Mouse (Mus musculus) heart, postnatal 36 days (tissue): Measurements from ENCODE around the gene Tgfbr3. TPM values are rescaled to one million over a fixed set of nuclear protein-coding genes. Genes with fewer than 3 reads are reported as not detected.
"Not testable (repeated sequence)": the region's sequence is repeated elsewhere in the genome, so short reads cannot be mapped to it uniquely, and the experiment has no call there.

Experiments used
- DNase-seq, 2 experiments: peaks; one replicate each; pipeline ENCODE4 v3.0.0; 2021 to 2022
- intact Hi-C: fragments of 180-260 bp; cut with DNase I; formaldehyde crosslinking; loops from one replicate; pipeline ENCODE4 v1.15.1; 2025
- total RNA-seq, 2 experiments: library from RNA; stranded (reverse); gene quantifications; 2 replicates each; pipeline ENCODE4 v1.2.3; 2021

Gene Tgfbr3
- total RNA-seq, 2 experiments from 2014 or later = 53.5 to 54.2 TPM

- no peak for DNase-seq
- intact Hi-C loops = no loop called here
Measured at GRCm38 (mm10) chr5:107248732-107249131, 40.7 kb downstream of the Tgfbr3 start.

- DNase-seq, intact Hi-C loops: not testable (repeated sequence)
Measured at GRCm38 (mm10) chr5:107248302-107248701, 41.1 kb downstream of the Tgfbr3 start.

GRCm38 (mm10) chr5:107247786-107248185 is 41.6 kb downstream of the Tgfbr3 start:
- no peak for DNase-seq
- intact Hi-C loops = no loop called here

GRCm38 (mm10) chr5:107243445-107243844 is 46.0 kb downstream of the Tgfbr3 start:
- DNase-seq = no peak
- intact Hi-C loops = no loop called here

- no peak for DNase-seq
- intact Hi-C loops = no loop called here
Measured at GRCm38 (mm10) chr5:107242993-107243392, 46.4 kb downstream of the Tgfbr3 start.

- intact Hi-C loops = no loop called here
- DNase-seq = no peak
Measured at GRCm38 (mm10) chr5:107240276-107240675, 49.2 kb downstream of the Tgfbr3 start.

GRCm38 (mm10) chr5:107237971-107238426 is 51.4 kb downstream of the Tgfbr3 start:
- intact Hi-C loops = no loop called here
- peak; percentile 47 to 69 for DNase-seq

- intact Hi-C loops = no loop called here
Measured at GRCm38 (mm10) chr5:107236975-107237374, 52.5 kb downstream of the Tgfbr3 start.

GRCm38 (mm10) chr5:107236039-107236438 is 53.4 kb downstream of the Tgfbr3 start:
- no peak for DNase-seq
- intact Hi-C loops = no loop called here

More at GRCm38 (mm10) chr5:107236975-107237374, 52.5 kb downstream of the Tgfbr3 start:
- DNase-seq = no peak

GRCm38 (mm10) chr5:107233366-107234354 is 55.8 kb downstream of the Tgfbr3 start:
- peak; percentile 55 to 63 for DNase-seq
- intact Hi-C loops = loop anchor here (2.0 to 5.0 kb wide), 2 partner anchors 55 to 66 kb away; partner anchors contain the start of gene Tgfbr3

- DNase-seq = no peak
- intact Hi-C loops = loop anchor here (5.0 kb wide), 1 partner anchor 63 kb away; no protein-coding TSS in a partner anchor
Measured at GRCm38 (mm10) chr5:107230189-107230588, 59.2 kb downstream of the Tgfbr3 start.

GRCm38 (mm10) chr5:107229037-107229436 is 60.4 kb downstream of the Tgfbr3 start:
- intact Hi-C loops = no loop called here

GRCm38 (mm10) chr5:107227580-107227979 is 61.8 kb downstream of the Tgfbr3 start:
- intact Hi-C loops = no loop called here
- DNase-seq = no peak

More at GRCm38 (mm10) chr5:107229037-107229436, 60.4 kb downstream of the Tgfbr3 start:
- no peak for DNase-seq

- DNase-seq = no peak
- intact Hi-C loops = no loop called here
Measured at GRCm38 (mm10) chr5:107224820-107225417, 64.5 kb downstream of the Tgfbr3 start.

GRCm38 (mm10) chr5:107224151-107224550 is 65.3 kb downstream of the Tgfbr3 start:
- DNase-seq = no peak
- intact Hi-C loops = no loop called here

GRCm38 (mm10) chr5:107223483-107223882 is 65.9 kb downstream of the Tgfbr3 start:
- DNase-seq, intact Hi-C loops: not testable (repeated sequence)

- intact Hi-C loops = no loop called here
- DNase-seq = no peak
Measured at GRCm38 (mm10) chr5:107223029-107223428, 66.4 kb downstream of the Tgfbr3 start.

GRCm38 (mm10) chr5:107222670-107223005 is 66.8 kb downstream of the Tgfbr3 start:
- intact Hi-C loops = no loop called here
- no peak for DNase-seq

- intact Hi-C loops = no loop called here
Measured at GRCm38 (mm10) chr5:107221892-107222669, 67.3 kb downstream of the Tgfbr3 start.

GRCm38 (mm10) chr5:107220936-107221335 is 68.5 kb downstream of the Tgfbr3 start:
- DNase-seq = no peak
- intact Hi-C loops = no loop called here

More at GRCm38 (mm10) chr5:107221892-107222669, 67.3 kb downstream of the Tgfbr3 start:
- peak; percentile 58 to 67 for DNase-seq
